Mouse (Mus musculus): ENCODE measurements at regions not wholly inside any gene's neighbourhood (a gene's known extent, or its start where the extent isn't known, plus 50 kb on each side); places are given as distances from the start of the nearest gene placed in this dataset.

- TF ChIP-seq POLR2A (IDR thresholded peaks at IDR 0.05; ENCODE audit: control insufficient read depth, extremely low read depth, insufficient read depth, low read length, poor library complexity) (no peak), CTCF (IDR thresholded peaks at IDR 0.05; ENCODE audit: borderline replicate concordance, control insufficient read depth, extremely low read depth, insufficient read depth, low read length, poor library complexity) (no peak)
Observed at GRCm38 (mm10) chr19:55998454-55999180, 257.0 kb downstream of the Tcf7l2 start.
